Mouse (Mus musculus) ES-E14 (cell line): ENCODE results near the gene Rpl23a.

Experiments
- CHD2 ChIP-seq: IDR thresholded peaks from 2 replicates; pipeline ENCODE4 v1.6.1; 2014; ENCODE audit warnings: mild to moderate bottlenecking, low read depth, low read length, inconsistent platforms
- HCFC1 ChIP-seq: IDR thresholded peaks from 2 replicates; pipeline ENCODE4 v1.6.1; 2012; ENCODE audit warnings: low read length, inconsistent platforms, borderline replicate concordance; ENCODE audit not compliant: insufficient read depth

- TF ChIP-seq HCFC1 = no peak
- no peak for TF ChIP-seq CHD2
These were observed 19.0 kb upstream of the Rpl23a start for GRCm38 (mm10) chr11:78202372-78202771.
